Mouse (Mus musculus) midbrain, embryonic 12.5 days (tissue): ENCODE measurements around the gene Aff3. TPM values are rescaled to one million over a fixed set of nuclear protein-coding genes. Genes with fewer than 3 reads are reported as not detected.

ENCODE experiments used
- ATAC-seq: fragments of 200-750 bp; cut with Nextera tagmentation; 2 replicates; pipeline ENCODE4 v1.8.0; 2017; ENCODE audit warnings: low read depth, moderate TSS enrichment, moderate library complexity; ENCODE audit not compliant: low FRiP score
- H3K27ac ChIP-seq: fragments of 300-500 bp; sonication (generic); replicated peaks from 2 replicates; pipeline ENCODE4 v1.5.1; 2016; ENCODE audit warnings: mild to moderate bottlenecking
- H3K27me3 ChIP-seq: fragments of 300-500 bp; sonication (generic); 2 replicates; pipeline ENCODE4 v1.6.1; 2016; ENCODE audit warnings: mild to moderate bottlenecking
- H3K36me3 ChIP-seq: fragments of 300-500 bp; sonication (generic); 2 replicates; pipeline ENCODE4 v1.6.1; 2016
- H3K4me1 ChIP-seq: fragments of 300-500 bp; sonication (generic); 2 replicates; pipeline ENCODE4 v1.6.1; 2016
- H3K4me2 ChIP-seq: fragments of 300-500 bp; sonication (generic); replicated peaks from 2 replicates; pipeline ENCODE4 v1.6.1; 2016; ENCODE audit warnings: mild to moderate bottlenecking, moderate library complexity
- H3K4me3 ChIP-seq: fragments of 300-500 bp; sonication (generic); 2 replicates; pipeline ENCODE4 v1.5.1; 2016; ENCODE audit warnings: mild to moderate bottlenecking
- H3K9ac ChIP-seq: fragments of 300-500 bp; sonication (generic); replicated peaks from 2 replicates; pipeline ENCODE4 v1.6.1; 2016; ENCODE audit warnings: mild to moderate bottlenecking, moderate library complexity
- H3K9me3 ChIP-seq: fragments of 300-500 bp; sonication (generic); 2 replicates; pipeline ENCODE4 v1.6.1; 2016; ENCODE audit warnings: mild to moderate bottlenecking
- WGBS: fragments of 180-500 bp; shearing (Covaris S2); methylation state at CpG from one replicate; pipeline ENCODE4 v1.1.7; 2016; 5-methylcytosine and 5-hydroxymethylcytosine counted together
- polyA plus RNA-seq: library from polyadenylated mRNA; unstranded; fragments of >200 nt; fragmentation: Nextera tagmentation; extraction: Ambion mirVana; gene quantifications from 2 replicates; pipeline ENCODE4 v1.2.1, GENCODE M21; 2016

The Aff3 gene
- polyA plus RNA-seq, 1 experiment from 2014 or later: 25.4 TPM

DNA sequence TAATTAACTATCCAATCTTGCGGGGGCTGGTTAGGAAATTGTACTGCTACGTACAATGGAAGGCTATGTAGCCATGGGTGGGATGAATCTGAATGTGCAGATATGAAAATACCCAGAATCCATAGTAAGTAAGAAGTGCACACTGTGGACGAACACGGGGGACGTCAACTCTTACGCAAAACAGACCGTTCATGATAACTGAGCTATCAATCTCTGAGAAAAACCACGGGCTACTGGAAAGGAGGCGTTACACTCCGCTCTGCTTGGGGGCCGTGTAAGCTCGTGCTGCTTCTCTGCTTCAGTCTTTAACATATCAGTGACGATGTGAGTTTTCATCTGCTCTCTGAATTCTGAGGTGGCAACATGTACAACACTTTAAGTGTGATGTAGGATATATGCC, 114.2 kb downstream of the Aff3 start:
- peaks cover 22% of the 10 kb centered on the region for H3K4me1 ChIP-seq
- H3K9me3 ChIP-seq: no peaks in the 10 kb centered on the region
- 94% methylated on average over 13 of the region's 13 CpGs for WGBS
- no peak overlapping the region for H3K4me3 ChIP-seq
- H3K36me3 ChIP-seq: no peaks in the 10 kb centered on the region
- ATAC-seq: no peak
- H3K27ac ChIP-seq: no peak overlapping the region
- H3K4me2 ChIP-seq: no peak overlapping the region
- H3K27me3 ChIP-seq: no peaks in the 10 kb centered on the region
- H3K9ac ChIP-seq: no peak overlapping the region

DNA sequence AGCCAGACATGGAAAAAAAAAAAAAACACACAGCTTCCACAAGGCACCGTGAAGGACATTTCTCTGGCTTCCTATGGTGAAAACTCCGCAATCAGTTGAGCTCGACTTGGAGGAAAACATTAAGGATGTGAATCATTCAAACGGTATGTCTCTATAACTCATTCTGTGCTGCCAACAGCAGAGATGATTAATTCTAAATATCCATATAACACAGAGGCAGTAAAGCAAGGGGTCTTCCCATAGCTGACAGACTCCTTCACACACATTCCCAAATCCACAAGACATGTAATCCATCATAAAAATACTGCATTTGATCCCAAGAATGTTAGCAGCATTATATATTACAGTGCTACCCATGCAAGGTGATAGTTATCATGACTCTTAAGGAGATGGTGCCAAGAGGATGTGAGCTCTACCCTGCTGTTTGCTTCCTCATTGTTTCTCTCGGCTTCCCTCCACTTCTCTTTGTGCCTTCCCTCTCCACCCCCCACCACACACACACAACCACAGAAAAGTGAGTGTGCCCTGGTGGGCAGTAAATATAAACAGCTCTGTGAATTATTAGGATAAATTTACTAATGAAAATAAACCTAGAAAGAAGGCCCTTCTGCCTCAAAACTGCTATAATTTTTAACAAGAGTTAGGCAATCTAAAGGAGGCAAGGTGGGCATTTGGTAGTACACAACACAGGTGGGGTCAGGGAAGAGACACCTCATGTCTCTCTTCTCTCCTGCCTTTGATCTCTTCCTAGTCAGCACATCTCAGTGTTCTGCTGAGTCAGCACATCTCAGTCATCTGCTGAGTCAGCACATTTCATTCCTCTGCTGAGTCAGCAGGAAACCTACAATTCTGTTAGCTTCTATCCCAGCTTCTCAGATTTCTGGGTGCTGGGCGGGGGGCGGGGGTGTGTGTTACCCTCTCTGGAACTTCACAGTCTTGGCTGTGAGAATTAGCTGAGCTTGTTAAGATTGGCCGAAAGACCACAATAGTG, 115.8 kb downstream of the Aff3 start:
- H3K27ac ChIP-seq: no peak overlapping the region
- H3K9ac ChIP-seq: no peak overlapping the region
- H3K9me3 ChIP-seq: no peaks in the 10 kb centered on the region
- no peak overlapping the region for H3K4me3 ChIP-seq
- 81% methylated on average over 8 of the region's 8 CpGs for WGBS
- no peaks in the 10 kb centered on the region for H3K36me3 ChIP-seq
- H3K4me1 ChIP-seq: peaks cover 28% of the 10 kb centered on the region
- no peak for ATAC-seq
- H3K4me2 ChIP-seq: no peak overlapping the region
- no peaks in the 10 kb centered on the region for H3K27me3 ChIP-seq

GRCm38 (mm10) chr1:38547685-38548084, 117.1 kb downstream of the Aff3 start:
- H3K9ac ChIP-seq: no peak overlapping the region
- no peak overlapping the region for H3K27ac ChIP-seq
- peaks cover 22% of the 10 kb centered on the region for H3K4me1 ChIP-seq
- ATAC-seq: no peak
- H3K36me3 ChIP-seq: no peaks in the 10 kb centered on the region
- no peaks in the 10 kb centered on the region for H3K27me3 ChIP-seq
- no peak overlapping the region for H3K4me2 ChIP-seq
- 91% methylated on average over 9 of the region's 9 CpGs for WGBS
- H3K9me3 ChIP-seq: no peaks in the 10 kb centered on the region
- H3K4me3 ChIP-seq: no peak overlapping the region

GRCm38 (mm10) chr1:38546696-38547095, 118.1 kb downstream of the Aff3 start:
- H3K4me2 ChIP-seq: no peak overlapping the region
- no peak overlapping the region for H3K9ac ChIP-seq
- WGBS: 70% methylated on average over 7 of the region's 7 CpGs
- no peaks in the 10 kb centered on the region for H3K9me3 ChIP-seq
- H3K4me3 ChIP-seq: no peak overlapping the region
- no peaks in the 10 kb centered on the region for H3K36me3 ChIP-seq
- no peak overlapping the region for H3K27ac ChIP-seq
- H3K27me3 ChIP-seq: no peaks in the 10 kb centered on the region
- H3K4me1 ChIP-seq: peaks cover 22% of the 10 kb centered on the region
- no peak for ATAC-seq

DNA sequence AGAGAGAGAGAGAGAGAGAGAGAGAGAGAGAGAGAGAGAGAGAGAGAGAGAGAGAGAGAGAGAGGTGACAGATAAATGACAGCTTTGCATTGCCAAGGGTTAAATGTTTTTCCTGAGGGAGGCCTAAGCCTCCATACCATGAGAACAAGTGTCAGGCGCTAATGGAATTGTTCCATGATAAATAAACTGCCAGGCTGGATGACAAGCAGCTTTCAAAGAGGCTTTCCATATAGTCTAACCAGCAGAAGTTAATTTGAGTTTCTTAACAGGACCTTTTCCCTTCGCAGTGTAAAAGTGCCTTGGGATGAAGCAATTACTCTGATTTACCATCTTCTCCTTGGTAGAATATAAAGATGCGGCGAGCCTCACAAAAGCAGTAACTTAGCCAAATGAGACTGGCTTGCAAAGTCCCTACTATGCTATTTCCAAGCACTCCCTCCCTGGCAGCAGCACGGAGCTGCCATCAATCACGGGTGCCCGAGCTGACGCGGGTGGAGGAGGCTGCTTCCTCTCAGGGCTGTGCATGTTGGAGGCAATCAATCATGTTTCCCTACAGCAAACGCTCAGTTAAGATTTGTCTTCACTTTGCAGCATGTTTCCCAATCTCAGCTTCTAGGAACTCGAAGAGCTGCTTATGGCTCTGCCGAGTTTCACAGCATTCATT, 119.3 kb downstream of the Aff3 start:
- Histone ChIP-seq H3K4me2 (no peak overlapping the region), H3K4me1 (peaks cover 22% of the 10 kb centered on the region), H3K36me3 (no peaks in the 10 kb centered on the region), H3K27me3 (no peaks in the 10 kb centered on the region), H3K27ac (no peak overlapping the region), H3K9me3 (no peaks in the 10 kb centered on the region), H3K4me3 (no peak overlapping the region), H3K9ac (no peak overlapping the region)
- ATAC-seq: no peak
- WGBS: 78% methylated on average over 12 of the region's 12 CpGs

DNA sequence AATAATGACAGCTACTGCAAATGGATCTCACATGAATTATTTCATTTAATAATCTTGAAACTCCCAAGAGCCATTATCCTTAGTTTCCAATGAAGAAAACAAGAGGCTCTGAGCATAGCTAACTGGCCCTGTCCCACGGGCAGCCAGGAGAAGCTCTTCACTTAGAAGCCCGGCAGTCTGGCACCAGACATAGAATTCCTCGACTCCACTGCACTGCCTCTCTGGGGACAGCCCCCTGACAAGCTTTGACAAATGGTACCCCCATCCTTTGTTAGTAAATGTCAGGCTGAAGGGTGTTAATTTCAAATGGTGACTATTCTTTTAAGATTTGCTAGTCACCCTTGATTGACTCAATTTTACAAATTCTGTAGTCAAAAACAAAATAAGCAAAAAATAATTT, 120.3 kb downstream of the Aff3 start:
- H3K9me3 ChIP-seq: no peaks in the 10 kb centered on the region
- no peak overlapping the region for H3K4me3 ChIP-seq
- no peak overlapping the region for H3K9ac ChIP-seq
- no peaks in the 10 kb centered on the region for H3K36me3 ChIP-seq
- no peak overlapping the region for H3K4me2 ChIP-seq
- H3K27ac ChIP-seq: no peak overlapping the region
- H3K4me1 ChIP-seq: peaks cover 26% of the 10 kb centered on the region
- WGBS: 62% methylated on average over 3 of the region's 3 CpGs
- H3K27me3 ChIP-seq: no peaks in the 10 kb centered on the region
- ATAC-seq: no peak

DNA sequence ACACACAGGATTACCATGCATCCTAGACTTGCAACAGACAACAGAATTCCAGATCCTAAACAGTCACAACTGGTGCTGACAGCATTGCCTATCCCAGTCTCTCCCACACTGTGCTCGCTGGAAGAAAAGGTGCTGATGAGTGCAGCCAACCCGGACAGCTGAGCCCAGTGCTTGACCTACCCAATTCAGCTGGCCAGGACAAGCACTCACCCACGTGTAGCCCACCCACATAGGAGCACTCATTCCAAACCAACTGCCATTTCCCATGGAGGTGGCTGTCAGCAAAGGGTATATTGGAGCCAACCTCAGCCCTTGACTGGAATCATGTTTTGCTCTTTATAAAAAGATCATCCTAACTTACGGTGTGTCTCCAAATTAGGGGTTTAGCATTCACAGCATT, 123.2 kb downstream of the Aff3 start:
- Histone ChIP-seq H3K9me3 (no peaks in the 10 kb centered on the region), H3K27me3 (no peaks in the 10 kb centered on the region), H3K4me1 (peaks cover 33% of the 10 kb centered on the region), H3K9ac (no peak overlapping the region), H3K27ac (no peak overlapping the region), H3K4me2 (no peak overlapping the region), H3K4me3 (no peak overlapping the region), H3K36me3 (no peaks in the 10 kb centered on the region)
- ATAC-seq: no peak
- WGBS: 77% methylated on average over 4 of the region's 4 CpGs

DNA sequence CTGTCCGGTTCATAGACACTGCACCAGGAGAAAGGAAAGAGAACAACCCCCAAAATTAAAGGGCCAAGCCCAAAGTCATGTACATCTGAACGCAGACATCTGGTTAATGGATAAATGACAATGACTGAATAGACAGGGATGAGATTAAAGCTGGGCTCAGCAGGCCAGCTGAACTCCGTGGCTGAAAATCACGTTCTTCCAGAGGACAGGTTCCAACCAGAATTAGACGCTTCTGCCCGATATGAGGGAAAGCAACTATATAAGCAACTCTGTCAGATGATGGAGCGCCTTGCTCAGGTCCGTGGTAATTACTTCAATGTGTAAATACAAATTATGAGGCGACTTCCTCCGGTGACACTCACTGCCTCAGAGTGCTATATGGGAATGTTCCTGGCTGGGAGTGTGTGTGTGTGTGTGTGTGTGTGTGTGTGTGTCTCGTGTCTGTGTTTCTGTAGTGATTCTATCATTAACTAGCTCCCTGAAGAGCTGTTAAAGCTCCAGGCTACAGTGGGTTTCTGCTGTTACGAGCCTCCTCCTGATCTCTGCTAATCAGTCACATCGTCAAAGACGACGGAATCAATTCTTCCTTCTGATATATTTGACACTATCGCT, 127.7 kb downstream of the Aff3 start:
- no peak; the same call in 1 of the 2 replicates for ATAC-seq
- Histone ChIP-seq H3K4me2 (no peak overlapping the region), H3K27me3 (no peaks in the 10 kb centered on the region), H3K27ac (0 out of 2 replicates have a peak overlapping the region, but pooled peaks have one; percentile 46), H3K36me3 (peaks cover 8% of the 10 kb centered on the region), H3K9me3 (no peaks in the 10 kb centered on the region), H3K9ac (no peak overlapping the region), H3K4me1 (peaks cover 19% of the 10 kb centered on the region; the same call in 1 of the 2 replicates), H3K4me3 (no peak overlapping the region)
- WGBS: 81% methylated on average over 16 of the region's 16 CpGs

- 89% methylated on average over 7 of the region's 7 CpGs for WGBS
- no peak for ATAC-seq
- Histone ChIP-seq H3K36me3 (peaks cover 8% of the 10 kb centered on the region), H3K9ac (no peak overlapping the region), H3K9me3 (no peaks in the 10 kb centered on the region), H3K4me1 (no peaks in the 10 kb centered on the region), H3K4me3 (no peak overlapping the region), H3K27ac (no peak overlapping the region), H3K27me3 (no peaks in the 10 kb centered on the region), H3K4me2 (no peak overlapping the region)
Observed at GRCm38 (mm10) chr1:38532581-38532980, 132.2 kb downstream of the Aff3 start.

DNA sequence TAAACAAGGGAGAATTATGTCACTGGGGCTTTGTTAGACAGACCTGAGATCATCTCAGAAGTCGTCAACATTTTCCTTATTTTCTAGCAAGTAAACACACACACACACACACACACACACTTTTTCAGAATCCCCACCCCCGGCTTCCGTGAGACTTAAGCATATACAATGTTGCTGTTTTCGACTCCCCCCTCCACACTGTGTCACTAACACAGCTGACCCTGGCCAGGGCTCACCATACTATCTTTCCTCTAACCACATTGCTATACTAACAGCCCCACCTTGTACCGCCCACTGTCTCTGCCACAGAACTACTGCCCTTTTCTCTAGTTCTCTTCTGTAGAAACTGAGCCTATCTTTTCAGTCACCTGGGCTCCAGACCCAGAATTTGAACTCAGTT, 136.1 kb downstream of the Aff3 start:
- 88% methylated on average over 5 of the region's 5 CpGs for WGBS
- no peak overlapping the region for H3K4me3 ChIP-seq
- H3K27me3 ChIP-seq: no peaks in the 10 kb centered on the region
- H3K9ac ChIP-seq: no peak overlapping the region
- H3K27ac ChIP-seq: no peak overlapping the region
- ATAC-seq: no peak
- H3K4me1 ChIP-seq: no peaks in the 10 kb centered on the region
- H3K36me3 ChIP-seq: peaks cover 12% of the 10 kb centered on the region
- H3K4me2 ChIP-seq: no peak overlapping the region
- H3K9me3 ChIP-seq: no peaks in the 10 kb centered on the region

DNA sequence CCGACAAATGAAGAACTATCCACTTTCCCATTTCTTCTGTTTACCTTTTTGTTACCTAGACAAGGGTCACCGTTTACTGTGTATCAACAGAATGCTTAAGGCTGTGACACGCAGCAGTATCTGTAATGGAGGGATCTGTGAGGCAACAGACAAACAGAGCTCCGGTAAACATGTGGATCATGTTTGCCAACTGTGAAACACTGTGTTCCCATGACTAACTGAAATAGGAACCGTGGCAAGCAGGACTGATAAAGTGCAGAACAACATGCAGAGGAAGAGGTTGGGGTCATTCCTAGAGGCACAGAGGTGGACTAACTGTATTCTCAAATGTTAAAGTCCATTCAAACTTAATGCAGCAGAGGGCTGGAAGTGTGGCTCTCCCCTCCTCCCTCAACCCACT, 138.2 kb downstream of the Aff3 start:
- H3K9ac ChIP-seq: no peak overlapping the region
- H3K9me3 ChIP-seq: no peaks in the 10 kb centered on the region
- no peaks in the 10 kb centered on the region for H3K27me3 ChIP-seq
- H3K36me3 ChIP-seq: peaks cover 12% of the 10 kb centered on the region
- H3K4me2 ChIP-seq: no peak overlapping the region
- no peak overlapping the region for H3K27ac ChIP-seq
- no peak overlapping the region for H3K4me3 ChIP-seq
- WGBS: 86% methylated on average over 5 of the region's 5 CpGs
- no peak for ATAC-seq
- H3K4me1 ChIP-seq: no peaks in the 10 kb centered on the region

DNA sequence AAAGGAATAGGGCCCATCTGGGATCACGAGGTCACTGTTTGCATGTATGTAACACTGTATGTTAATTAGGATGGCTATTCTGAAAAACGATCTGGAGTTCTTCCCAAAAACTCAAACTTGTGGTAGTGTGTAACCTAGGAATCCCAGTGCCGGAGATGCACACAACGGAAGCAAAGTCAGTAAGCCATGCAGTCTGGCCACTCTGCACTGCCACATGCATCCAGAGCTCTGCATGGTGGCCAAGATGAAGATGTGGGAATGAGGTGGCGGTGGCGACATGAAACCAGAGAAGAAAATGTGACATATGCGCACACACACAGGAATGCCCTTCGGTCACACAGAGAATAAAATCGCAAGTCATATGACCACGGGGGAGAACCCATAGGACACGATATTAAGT, 143.1 kb downstream of the Aff3 start:
- H3K4me3 ChIP-seq: no peak overlapping the region
- no peaks in the 10 kb centered on the region for H3K27me3 ChIP-seq
- no peak overlapping the region for H3K9ac ChIP-seq
- no peak overlapping the region for H3K27ac ChIP-seq
- 0 out of 2 replicates have a peak, but pooled peaks cover 3% of the 10 kb centered on the region for H3K9me3 ChIP-seq
- no peak for ATAC-seq
- H3K4me2 ChIP-seq: no peak overlapping the region
- no peaks in the 10 kb centered on the region for H3K4me1 ChIP-seq
- H3K36me3 ChIP-seq: peaks cover 16% of the 10 kb centered on the region
- 94% methylated on average over 11 of the region's 11 CpGs for WGBS
